Mouse (Mus musculus) olfactory bulb, adult 2 months (tissue): ENCODE measurements around the gene Fgf22. TPM values are rescaled to one million over a fixed set of nuclear protein-coding genes. Genes with fewer than 3 reads are reported as not detected.

ENCODE experiments used
- H3K27ac ChIP-seq: fragments of 200-500 bp; 2 replicates; pipeline ENCODE4 v1.5.1; 2012; ENCODE audit warnings: low read depth, low read length; ENCODE audit not compliant: insufficient read depth
- H3K4me1 ChIP-seq: fragments of 200-500 bp; 2 replicates; pipeline ENCODE4 v1.6.1; 2012; ENCODE audit warnings: low read length; ENCODE audit not compliant: control insufficient read depth, insufficient read depth
- H3K4me3 ChIP-seq: fragments of 200-500 bp; 2 replicates; pipeline ENCODE4 v1.5.1; 2012; ENCODE audit warnings: mild to moderate bottlenecking, low read depth, low read length, moderate library complexity; ENCODE audit not compliant: insufficient read depth
- CTCF ChIP-seq: fragments of 200-500 bp; IDR thresholded peaks from 2 replicates; pipeline ENCODE4 v1.5.1; 2012; ENCODE audit warnings: low read depth, mild to moderate bottlenecking, low read length, moderate library complexity; ENCODE audit not compliant: insufficient read depth
- POLR2A ChIP-seq: fragments of 200-500 bp; IDR thresholded peaks from 2 replicates; pipeline ENCODE4 v1.6.1; 2012; ENCODE audit warnings: mild to moderate bottlenecking, low read depth, low read length, moderate library complexity; ENCODE audit not compliant: insufficient read depth
- WGBS: fragments of 180-500 bp; shearing (Covaris S2); methylation state at CpG from one replicate; pipeline ENCODE4 v1.1.7; 2018; 5-methylcytosine and 5-hydroxymethylcytosine counted together
- polyA plus RNA-seq: library from polyadenylated mRNA; stranded (reverse); fragments of >200 nt; gene quantifications from 2 replicates; pipeline ENCODE4 v1.2.4, GENCODE M21; 2012; ENCODE audit warnings: low replicate concordance; ENCODE audit not compliant: missing spikeins, insufficient read depth, insufficient read length

Gene Fgf22
- polyA plus RNA-seq, 1 experiment, result not detected

DNA sequence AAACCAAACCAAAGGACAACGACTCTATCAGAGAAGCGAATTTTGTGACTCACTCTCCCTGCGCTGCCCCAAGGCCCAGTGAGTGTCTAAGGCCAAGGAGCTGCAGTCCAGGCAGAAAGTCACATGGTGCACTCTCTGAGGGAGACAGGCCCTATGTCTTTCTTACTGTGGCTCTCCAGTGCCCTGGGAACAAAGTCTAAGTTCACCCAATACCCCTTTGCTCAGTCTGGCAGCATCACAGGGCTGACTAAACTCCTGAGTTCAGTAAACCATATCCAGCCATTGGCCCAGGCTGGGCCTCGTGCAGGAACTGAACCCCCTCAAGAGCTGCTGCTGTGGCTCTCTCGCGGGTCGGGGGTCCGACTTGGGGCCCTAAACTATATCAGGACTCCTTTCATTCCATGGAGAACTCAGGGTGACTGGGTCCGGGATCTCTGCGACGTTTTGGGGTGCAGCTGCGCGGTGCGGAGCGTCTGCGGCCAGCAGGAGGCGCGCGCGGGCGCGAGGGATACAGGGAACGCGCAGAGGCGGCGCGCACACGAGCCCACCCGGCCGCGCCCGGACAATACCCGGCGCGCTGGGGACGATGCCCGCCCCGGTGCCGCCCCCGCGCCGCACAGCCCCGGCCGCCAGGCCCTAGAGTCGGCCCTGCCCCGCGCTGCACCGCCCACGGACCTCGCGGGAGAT, 38.3 kb downstream of the Fgf22 start, which contains the start of gene Palm:
Gene Palm (plus strand): TSS at position 522 of the 687 bp plus-strand sequence.
- TF ChIP-seq CTCF, result peak; percentile 84
- TF ChIP-seq POLR2A, result no peak
- peak within 1 kb of the TSS; percentile 90 for H3K4me3 ChIP-seq
- WGBS, result 5% methylated on average over 51 of the region's 51 CpGs

DNA sequence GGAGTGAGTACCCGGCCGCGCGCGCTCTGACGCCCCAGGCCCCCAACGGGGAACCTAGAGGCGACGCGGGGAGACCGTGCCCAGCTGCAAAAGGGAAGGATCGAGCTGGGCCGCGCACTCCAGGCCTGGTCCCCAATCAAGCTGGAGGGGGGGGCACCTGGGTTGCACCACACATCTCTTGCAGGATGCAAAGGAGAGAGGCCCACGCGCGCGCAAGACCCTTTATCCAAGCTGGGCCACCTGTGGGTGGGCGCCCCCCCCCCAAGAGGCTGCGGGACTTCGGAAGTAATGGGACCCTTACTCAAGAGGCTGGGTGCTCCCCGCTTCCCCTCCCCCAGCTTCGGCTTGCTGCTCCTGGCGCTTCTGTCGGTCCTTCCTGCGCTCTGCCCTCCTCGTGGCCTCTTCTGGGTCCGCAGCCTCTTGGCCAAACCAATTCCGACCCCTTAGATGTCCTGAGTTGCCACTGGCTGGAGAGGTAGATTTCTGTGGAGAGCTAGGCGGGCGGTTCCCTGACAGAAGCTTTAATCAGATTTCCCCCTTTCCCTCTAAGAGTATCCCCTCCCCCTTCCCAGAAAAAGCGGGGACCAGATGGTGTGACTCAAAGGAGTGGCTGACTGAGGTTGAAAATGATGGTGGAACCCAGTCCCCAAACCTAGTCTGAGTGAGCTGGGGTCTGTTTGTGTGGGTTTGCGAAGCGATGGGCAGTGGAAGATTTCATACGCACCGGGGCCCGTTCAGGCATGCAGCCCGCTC, 39.0 kb downstream of the Fgf22 start:
- TF ChIP-seq POLR2A (no peak; the same call in 1 of the 2 replicates), CTCF (no peak)
- Histone ChIP-seq H3K27ac (peak overlapping the region; percentile 91), H3K4me1 (peaks cover 36% of the 10 kb centered on the region), H3K4me3 (peak overlapping the region; percentile 90)
- 3% methylated on average over 38 of the region's 38 CpGs for whole genome bisulfite sequencing

More for the DNA sequence above, 38.3 kb downstream of the Fgf22 start, which contains the start of gene Palm:
- Histone ChIP-seq H3K27ac (peak within 1 kb of the TSS; percentile 91), H3K4me1 (peaks cover 34% of the 10 kb centered on the region)

DNA sequence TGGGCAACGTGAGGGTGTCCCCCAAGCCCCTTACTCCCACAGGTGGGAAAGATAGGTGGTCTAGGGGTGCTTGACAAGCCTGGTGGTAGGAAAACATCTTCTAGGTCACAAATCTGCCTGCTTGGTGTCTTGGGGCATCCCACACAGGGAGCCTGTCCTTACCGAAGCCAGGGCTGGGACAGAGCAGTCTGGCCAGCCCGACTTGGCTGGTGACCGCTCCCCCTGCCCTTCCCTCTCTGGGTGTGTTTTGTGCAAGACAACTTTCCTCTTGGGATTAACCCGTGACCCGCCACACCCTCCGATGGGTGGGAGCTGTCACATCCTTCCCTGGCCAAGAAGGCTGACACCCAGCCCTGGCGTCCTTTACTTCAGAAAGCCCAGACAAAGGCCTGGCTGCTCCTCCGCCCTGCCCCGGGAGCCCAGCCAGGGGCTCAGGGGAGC, 39.6 kb downstream of the Fgf22 start:
- peaks cover 36% of the 10 kb centered on the region for H3K4me1 ChIP-seq
- peak overlapping the region; percentile 91 for H3K27ac ChIP-seq
- 2% methylated on average over 10 of the region's 10 CpGs for WGBS
- H3K4me3 ChIP-seq, result peak overlapping the region; percentile 90
- TF ChIP-seq POLR2A (peak; percentile 38; the same call in 1 of the 2 replicates), CTCF (no peak)

DNA sequence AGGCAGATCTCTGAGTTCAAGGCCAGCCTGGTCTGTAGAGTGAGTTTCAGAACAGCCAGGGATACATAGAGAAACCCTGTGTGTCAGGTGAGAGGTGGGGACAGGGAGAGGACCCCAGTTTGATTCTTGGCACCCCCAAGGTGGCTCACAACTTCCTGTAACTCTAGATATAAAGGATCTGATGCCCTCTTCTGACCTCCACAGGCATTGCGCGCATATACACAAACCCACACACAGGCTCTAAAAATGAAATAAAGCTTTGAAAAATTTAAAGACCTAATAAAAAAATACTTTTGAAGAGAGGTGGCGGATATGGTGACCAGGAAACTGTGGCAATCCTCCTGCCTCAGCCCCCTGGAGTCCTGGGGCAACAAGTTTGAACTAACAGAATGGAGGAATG, 41.0 kb downstream of the Fgf22 start:
- Histone ChIP-seq H3K4me3 (no peak overlapping the region), H3K4me1 (peaks cover 44% of the 10 kb centered on the region), H3K27ac (no peak overlapping the region)
- no peak for TF ChIP-seq CTCF
- no peak for TF ChIP-seq POLR2A
- WGBS, result 95% methylated on average over 3 of the region's 3 CpGs

DNA sequence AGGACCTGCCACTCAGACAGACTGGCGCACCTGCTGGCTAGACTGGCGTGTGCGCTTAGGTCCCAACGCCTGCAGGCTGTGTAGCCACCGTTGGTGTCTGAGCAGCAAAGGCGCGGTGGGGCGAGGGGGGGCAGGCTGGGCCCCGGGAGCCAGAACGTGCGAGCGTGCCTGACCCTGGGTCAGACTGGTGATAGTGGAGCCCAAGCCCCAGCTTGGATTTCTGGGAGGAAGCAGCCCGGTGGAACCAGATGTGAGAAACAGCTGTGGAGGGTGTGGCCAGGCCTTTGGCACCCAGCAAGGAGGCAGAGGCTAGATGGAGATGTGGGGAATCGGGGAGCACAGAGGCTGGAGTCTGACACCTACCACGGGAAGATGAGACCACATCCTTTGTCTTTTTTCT, 42.5 kb downstream of the Fgf22 start:
- peak overlapping the region; percentile 49 for H3K27ac ChIP-seq
- peaks cover 57% of the 10 kb centered on the region for H3K4me1 ChIP-seq
- WGBS, result 44% methylated on average over 15 of the region's 15 CpGs
- TF ChIP-seq POLR2A, result no peak
- no peak for TF ChIP-seq CTCF
- peak overlapping the region; percentile 4; the same call in 1 of the 2 replicates for H3K4me3 ChIP-seq

DNA sequence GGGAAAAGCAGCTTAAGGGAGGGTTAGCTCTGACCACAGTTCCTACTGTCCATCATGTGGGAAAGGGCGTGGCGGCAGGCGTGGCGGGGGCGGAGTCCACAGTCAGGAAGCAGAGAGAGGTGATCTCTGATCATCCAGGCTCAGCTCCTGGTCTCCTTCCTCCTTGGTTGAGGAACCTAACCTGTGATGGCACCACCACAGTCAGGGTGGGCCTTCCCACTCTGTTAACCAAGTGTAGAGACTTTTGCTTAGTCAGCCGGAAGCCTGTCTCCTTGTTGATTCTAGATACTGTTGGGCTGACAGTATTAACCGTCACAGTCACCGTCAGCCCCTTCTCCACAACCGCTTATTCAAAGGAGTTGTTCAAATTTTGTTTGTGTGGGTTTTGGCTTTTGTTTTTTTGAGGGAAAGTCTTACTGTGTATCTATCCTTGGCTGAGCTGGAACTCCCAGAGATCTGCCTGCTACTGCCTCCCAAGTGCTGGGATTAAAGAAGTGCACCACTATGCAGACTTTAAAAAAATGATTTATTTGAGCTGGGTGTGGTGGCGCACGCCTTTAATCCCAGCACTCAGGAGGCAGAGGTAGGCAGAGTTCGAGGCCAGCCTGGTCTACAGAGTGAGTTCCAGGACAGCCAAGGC, 43.5 kb downstream of the Fgf22 start:
- Histone ChIP-seq H3K4me1 (peaks cover 59% of the 10 kb centered on the region), H3K4me3 (no peak overlapping the region), H3K27ac (peak overlapping the region; percentile 7)
- TF ChIP-seq CTCF, result no peak
- TF ChIP-seq POLR2A, result no peak
- 76% methylated on average over 12 of the region's 12 CpGs for WGBS

DNA sequence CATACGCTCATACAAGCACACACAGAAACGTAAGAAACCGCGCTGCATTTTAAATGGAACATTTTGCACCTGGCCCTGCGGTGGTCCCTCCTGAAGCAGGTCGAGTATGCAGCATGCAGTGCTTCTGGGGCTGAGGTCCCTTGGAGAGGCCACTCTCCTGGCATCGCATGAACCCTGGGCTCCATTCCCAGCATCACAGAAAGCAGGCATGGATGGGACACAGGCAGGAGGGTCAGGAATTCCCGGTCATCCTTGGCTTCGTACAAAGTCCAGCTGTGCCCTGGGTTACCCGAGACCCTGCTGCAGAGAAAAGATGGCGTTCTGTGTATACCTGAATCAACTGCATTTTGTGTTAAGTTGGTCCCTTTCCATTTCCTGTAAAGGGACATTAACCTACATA, 45.6 kb downstream of the Fgf22 start:
- 40% methylated on average over 11 of the region's 11 CpGs for WGBS
- H3K4me1 ChIP-seq, result peaks cover 69% of the 10 kb centered on the region
- TF ChIP-seq POLR2A (no peak), CTCF (no peak)
- no peak overlapping the region for H3K4me3 ChIP-seq
- peak overlapping the region; percentile 60 for H3K27ac ChIP-seq

DNA sequence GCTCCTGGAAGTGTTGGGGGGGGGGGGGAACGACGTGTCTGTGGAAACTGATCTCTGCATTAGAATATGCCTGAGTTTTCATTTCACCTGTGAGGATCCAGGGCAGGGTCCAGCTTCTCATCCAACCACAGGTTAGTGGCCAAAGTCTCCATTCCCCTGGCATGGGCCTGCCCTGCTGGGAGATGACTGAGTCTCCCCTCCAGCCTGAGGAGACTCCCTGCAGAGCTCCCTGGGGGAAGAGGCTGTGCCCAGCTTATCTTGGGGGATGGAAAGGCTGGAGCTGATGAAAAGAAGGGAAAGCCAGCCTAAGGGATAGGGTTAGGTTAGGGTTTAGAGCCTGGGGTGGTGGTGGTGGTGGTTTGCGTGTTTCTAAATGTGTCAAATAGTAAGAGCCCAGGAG, 47.0 kb downstream of the Fgf22 start:
- Histone ChIP-seq H3K4me3 (0 out of 2 replicates have a peak overlapping the region, but pooled peaks have one; percentile 14), H3K4me1 (peaks cover 76% of the 10 kb centered on the region), H3K27ac (peak overlapping the region; percentile 99)
- TF ChIP-seq POLR2A (no peak), CTCF (no peak)
- 19% methylated on average over 3 of the region's 3 CpGs for WGBS
